Mouse (Mus musculus): Measurements from ENCODE around the gene Nwd1. TPM values are rescaled to one million over a fixed set of nuclear protein-coding genes. Genes with fewer than 3 reads are reported as not detected.

Gene Nwd1
- polyA plus RNA-seq (2017; shearing (Covaris generic)), result 0.20 TPM

GRCm38 (mm10) chr8:72646060-72646767 is at the start of gene Nwd1:
TSS of gene Nwd1 (plus strand) at chr8:72646711.

GRCm38 (mm10) chr8:72722769-72723650 is 76.5 kb downstream of the Nwd1 start, which contains the start of gene Sin3b:
TSS of gene Sin3b (plus strand) at chr8:72723285.

GRCm38 (mm10) chr8:72761322-72762051 is 115.0 kb downstream of the Nwd1 start, which contains the start of gene F2rl3:
TSS of gene F2rl3 (plus strand) at chr8:72761880.

Other genes starting within 250 kb of the Nwd1 start
- gene Eps15l1, start 225.3 kb upstream of the Nwd1 start, polyA plus RNA-seq (2017; shearing (Covaris generic)), result 53.4 TPM
- 0.88 TPM for gene Calr3, start 202.8 kb upstream of the Nwd1 start, polyA plus RNA-seq (2017; shearing (Covaris generic))
- 10.5 TPM for gene 1700030K09Rik, start 202.8 kb upstream of the Nwd1 start, polyA plus RNA-seq (2017; shearing (Covaris generic))
- gene Cherp, start 171.5 kb upstream of the Nwd1 start, polyA plus RNA-seq (2017; shearing (Covaris generic)), result 125 TPM
- gene Slc35e1, start 154.1 kb upstream of the Nwd1 start, polyA plus RNA-seq (2017; shearing (Covaris generic)), result 4.9 TPM
- gene Med26, start 98.4 kb upstream of the Nwd1 start, polyA plus RNA-seq (2017; shearing (Covaris generic)), result 5.5 TPM
- gene Smim7, start 75.6 kb upstream of the Nwd1 start, polyA plus RNA-seq (2017; shearing (Covaris generic)), result 77.4 TPM
- 2.2 TPM for gene Tmem38a, start 74.7 kb upstream of the Nwd1 start, polyA plus RNA-seq (2017; shearing (Covaris generic))
- 280 TPM for gene Sin3b, start 76.6 kb downstream of the Nwd1 start, polyA plus RNA-seq (2017; shearing (Covaris generic))
- gene F2rl3, start 115.2 kb downstream of the Nwd1 start, polyA plus RNA-seq (2017; shearing (Covaris generic)), result 12.6 TPM

All from CD4-positive, CD25-positive, alpha-beta regulatory T cell, adult 9 weeks (primary cell).